Mouse (Mus musculus) testis, adult 2 months (tissue): Measurements from ENCODE around the gene Ssbp4. TPM values are rescaled to one million over a fixed set of nuclear protein-coding genes. Genes with fewer than 3 reads are reported as not detected.

Experiments used
- H3K27ac ChIP-seq: fragments of 200-500 bp; 2 replicates; pipeline ENCODE4 v1.5.1; 2012; ENCODE audit warnings: low read depth, low read length; ENCODE audit not compliant: control insufficient read depth, insufficient read depth
- H3K27me3 ChIP-seq: fragments of 200-500 bp; 2 replicates; pipeline ENCODE4 v1.6.1; 2012; ENCODE audit warnings: mild to moderate bottlenecking, low read length, moderate library complexity; ENCODE audit not compliant: control insufficient read depth, insufficient read depth
- H3K36me3 ChIP-seq: fragments of 200-500 bp; 2 replicates; pipeline ENCODE4 v1.6.1; 2012; ENCODE audit warnings: mild to moderate bottlenecking, low read length; ENCODE audit not compliant: control insufficient read depth, insufficient read depth
- H3K4me1 ChIP-seq: fragments of 200-500 bp; 2 replicates; pipeline ENCODE4 v1.6.1; 2012; ENCODE audit warnings: low read length; ENCODE audit not compliant: control insufficient read depth, insufficient read depth
- H3K4me3 ChIP-seq: fragments of 200-500 bp; 2 replicates; pipeline ENCODE4 v1.5.1; 2012; ENCODE audit warnings: low read depth, mild to moderate bottlenecking, low read length, moderate library complexity, mixed read lengths; ENCODE audit not compliant: control insufficient read depth
- CTCF ChIP-seq: fragments of 200-500 bp; IDR thresholded peaks from 2 replicates; pipeline ENCODE4 v1.5.1; 2012; ENCODE audit warnings: low read depth, mild to moderate bottlenecking, inconsistent platforms, low read length, moderate library complexity; ENCODE audit not compliant: control insufficient read depth, insufficient read depth, insufficient replicate concordance
- POLR2A ChIP-seq: fragments of 200-500 bp; IDR thresholded peaks from 2 replicates; pipeline ENCODE4 v1.6.1; 2012; ENCODE audit warnings: low read depth, mild to moderate bottlenecking, inconsistent platforms, low read length, moderate library complexity; ENCODE audit not compliant: control insufficient read depth
- polyA plus RNA-seq: library from polyadenylated mRNA; depleted of rRNA; stranded (reverse); fragments of >200 nt; gene quantifications from 2 replicates; pipeline ENCODE4 v1.2.3, GENCODE M21; 2012

The Ssbp4 gene
- polyA plus RNA-seq, 1 experiment = 35.6 TPM

DNA sequence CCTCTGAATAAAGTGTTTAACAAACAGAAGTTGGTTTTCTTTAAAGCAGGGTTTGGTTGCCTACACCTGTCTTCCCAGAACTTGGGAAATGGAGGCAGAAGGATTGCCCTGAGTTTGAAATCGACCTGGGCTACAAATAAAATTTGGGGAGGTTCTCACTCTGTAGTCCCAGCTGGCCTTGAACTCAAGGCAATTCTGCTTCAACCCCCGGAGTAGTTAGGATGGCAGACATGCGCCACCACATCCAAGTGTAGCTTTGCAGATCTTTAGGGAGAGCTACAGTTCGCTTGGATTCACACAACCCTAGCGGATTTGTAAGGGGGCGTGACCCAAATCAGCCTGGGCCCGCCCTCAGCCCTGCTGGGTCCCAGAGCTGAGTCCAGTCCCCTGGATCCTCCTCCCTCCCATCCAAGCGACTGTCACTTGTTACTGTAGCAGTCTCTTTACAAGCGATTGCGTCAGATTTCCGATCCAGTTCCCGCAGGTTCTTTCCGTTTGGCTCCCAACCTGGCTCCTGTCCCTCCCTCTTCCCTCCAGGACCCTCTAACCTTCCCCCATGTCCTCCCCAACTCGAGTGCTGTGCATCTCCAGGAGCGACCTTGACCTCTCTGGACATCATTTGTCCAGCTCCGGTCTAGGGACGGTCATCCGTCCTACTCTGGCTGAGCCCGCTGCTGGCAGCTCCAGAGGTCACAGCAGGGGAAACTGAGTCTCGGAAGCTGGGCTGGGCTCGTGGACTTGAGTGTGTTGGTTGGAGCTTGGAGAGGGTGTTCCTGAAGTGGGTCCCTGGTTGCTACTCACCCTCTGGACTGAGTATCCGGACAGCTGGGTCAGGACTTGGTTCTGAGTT, 22.1 kb upstream of the Ssbp4 start:
- H3K36me3 ChIP-seq = no peaks in the 10 kb centered on the region
- H3K27me3 ChIP-seq = no peaks in the 10 kb centered on the region
- no peak for TF ChIP-seq CTCF
- no peak for TF ChIP-seq POLR2A
- peaks cover 18% of the 10 kb centered on the region for H3K4me1 ChIP-seq
- no peak overlapping the region for H3K27ac ChIP-seq
- no peak overlapping the region for H3K4me3 ChIP-seq

DNA sequence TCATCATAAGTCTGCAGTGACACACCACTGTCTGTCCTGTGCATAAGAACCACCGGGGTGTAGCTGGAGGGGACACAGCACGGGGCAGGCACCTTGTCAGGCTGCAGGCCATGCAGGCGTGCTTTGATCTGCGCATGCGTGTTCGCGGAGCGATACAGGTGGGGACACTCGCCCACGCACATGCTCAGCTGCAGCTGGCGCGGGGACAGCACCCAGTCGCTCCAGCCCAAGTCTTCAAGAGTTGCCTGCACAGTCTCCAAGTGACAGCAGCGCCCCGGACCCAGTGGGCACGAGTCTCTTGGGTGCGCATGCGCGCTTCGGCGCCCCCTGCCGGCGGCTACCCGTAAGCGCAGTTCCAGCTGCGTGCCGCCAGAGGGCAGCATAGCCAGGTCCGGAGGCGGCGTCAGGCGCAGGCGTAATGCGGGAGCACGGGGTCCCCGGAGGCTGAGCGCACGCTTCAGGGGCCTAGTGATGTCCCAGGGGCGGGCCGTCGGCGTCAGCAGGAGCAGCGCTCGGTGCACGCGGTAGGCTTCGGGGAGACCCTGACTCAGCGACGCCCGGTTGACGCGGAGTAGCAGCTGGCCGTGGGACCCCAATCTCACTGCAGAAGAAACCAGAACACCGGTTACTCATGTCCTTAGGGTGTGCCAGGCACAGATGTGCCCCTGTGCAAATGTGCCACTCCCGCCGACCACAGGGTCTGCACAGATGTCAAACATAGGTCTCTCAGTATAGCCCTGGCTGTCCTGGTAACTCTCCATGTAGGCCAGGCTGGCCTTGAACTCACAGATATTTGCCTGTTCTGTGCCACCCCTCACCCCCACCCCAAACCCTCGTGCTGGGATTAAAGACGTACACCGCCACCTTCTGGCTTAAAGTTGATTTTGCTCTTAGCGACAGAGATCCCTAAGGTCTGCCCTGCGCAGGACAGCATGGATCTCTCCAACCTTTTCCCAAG, 21.2 kb upstream of the Ssbp4 start:
- peak overlapping the region; percentile 84 for H3K27ac ChIP-seq

DNA sequence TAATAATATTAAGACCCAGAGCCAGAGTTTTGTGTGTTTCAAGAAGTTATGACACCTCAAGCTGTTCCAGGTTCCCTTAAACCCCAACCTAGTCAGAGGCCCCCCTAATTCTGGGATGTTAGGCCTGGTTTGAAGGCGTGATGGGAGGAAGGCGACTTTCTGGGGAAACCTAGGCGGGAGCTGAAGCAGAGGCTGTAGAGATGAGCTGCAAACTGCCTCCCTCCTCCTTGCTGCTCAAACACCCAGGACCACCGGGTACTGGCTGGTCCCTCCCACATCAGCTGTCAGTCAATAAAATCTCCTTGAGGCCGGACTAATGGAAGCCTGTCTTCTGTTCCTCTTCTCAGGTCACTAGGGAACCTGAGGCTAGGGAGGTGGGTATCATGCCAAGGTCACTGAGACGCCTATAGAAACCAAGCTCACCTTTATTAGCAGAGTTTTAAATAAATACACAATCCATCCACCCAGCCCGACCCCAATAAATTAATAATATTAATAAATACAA, 20.4 kb upstream of the Ssbp4 start:
- H3K27me3 ChIP-seq = no peaks in the 10 kb centered on the region
- H3K4me1 ChIP-seq = peaks cover 15% of the 10 kb centered on the region
- H3K4me3 ChIP-seq = no peak overlapping the region
- TF ChIP-seq POLR2A = no peak
- TF ChIP-seq CTCF = no peak
- H3K27ac ChIP-seq = no peak overlapping the region
- no peaks in the 10 kb centered on the region for H3K36me3 ChIP-seq

More for the DNA sequence above, 21.2 kb upstream of the Ssbp4 start:
- H3K4me3 ChIP-seq = peak overlapping the region; percentile 91
- TF ChIP-seq POLR2A = peak; percentile 52; the same call in 1 of the 2 replicates
- peak; percentile 100 for TF ChIP-seq CTCF
- peaks cover 18% of the 10 kb centered on the region for H3K4me1 ChIP-seq
- H3K27me3 ChIP-seq = no peaks in the 10 kb centered on the region
- H3K36me3 ChIP-seq = no peaks in the 10 kb centered on the region

DNA sequence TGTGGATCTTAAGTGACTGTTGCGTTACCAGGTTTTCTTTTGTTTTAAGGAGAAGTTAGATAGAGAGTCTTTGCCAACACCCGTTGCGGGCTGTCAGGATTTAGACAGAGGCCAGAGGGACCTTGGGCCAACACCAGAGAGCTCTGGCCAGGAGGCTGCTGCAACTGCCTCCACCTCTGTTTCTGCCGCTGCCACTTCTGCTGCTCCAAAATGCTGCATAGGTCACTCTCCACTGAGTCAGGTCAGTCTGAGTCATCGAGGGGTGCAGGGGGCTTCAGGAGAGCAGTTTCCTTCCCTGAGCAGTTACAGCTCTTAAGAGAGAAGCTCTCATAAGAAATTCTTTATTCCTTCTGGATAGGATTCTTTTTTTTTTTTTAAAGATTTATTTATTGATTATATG, 18.4 kb upstream of the Ssbp4 start:
- Histone ChIP-seq H3K4me3 (no peak overlapping the region), H3K27ac (no peak overlapping the region), H3K36me3 (no peaks in the 10 kb centered on the region), H3K27me3 (no peaks in the 10 kb centered on the region), H3K4me1 (peaks cover 15% of the 10 kb centered on the region)
- no peak for TF ChIP-seq POLR2A
- TF ChIP-seq CTCF = no peak

DNA sequence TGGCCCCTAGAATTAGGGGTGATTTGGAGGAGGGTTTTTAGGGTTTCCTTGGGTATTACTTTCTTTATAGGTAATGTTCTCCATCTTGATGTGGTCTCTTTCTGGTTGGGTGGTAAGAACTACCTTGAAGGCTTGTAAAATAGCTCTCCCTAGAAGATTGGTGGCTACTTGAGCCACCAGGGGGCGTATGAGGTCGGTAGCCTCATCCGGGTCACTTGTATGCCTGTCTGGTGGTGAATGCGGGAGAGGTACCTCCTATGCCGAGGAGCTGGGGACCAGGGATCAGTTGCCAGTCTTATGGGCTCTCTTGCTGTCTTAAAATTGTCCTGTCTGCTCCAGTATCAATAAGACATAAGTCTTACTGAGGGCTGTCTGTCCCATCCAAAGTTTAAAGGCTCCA, 16.4 kb upstream of the Ssbp4 start:
- TF ChIP-seq POLR2A (no peak), CTCF (peak; percentile 46; the same call in 1 of the 2 replicates)
- peaks cover 16% of the 10 kb centered on the region for H3K4me1 ChIP-seq
- no peak overlapping the region for H3K27ac ChIP-seq
- no peaks in the 10 kb centered on the region for H3K27me3 ChIP-seq
- no peak overlapping the region for H3K4me3 ChIP-seq
- H3K36me3 ChIP-seq = no peaks in the 10 kb centered on the region

DNA sequence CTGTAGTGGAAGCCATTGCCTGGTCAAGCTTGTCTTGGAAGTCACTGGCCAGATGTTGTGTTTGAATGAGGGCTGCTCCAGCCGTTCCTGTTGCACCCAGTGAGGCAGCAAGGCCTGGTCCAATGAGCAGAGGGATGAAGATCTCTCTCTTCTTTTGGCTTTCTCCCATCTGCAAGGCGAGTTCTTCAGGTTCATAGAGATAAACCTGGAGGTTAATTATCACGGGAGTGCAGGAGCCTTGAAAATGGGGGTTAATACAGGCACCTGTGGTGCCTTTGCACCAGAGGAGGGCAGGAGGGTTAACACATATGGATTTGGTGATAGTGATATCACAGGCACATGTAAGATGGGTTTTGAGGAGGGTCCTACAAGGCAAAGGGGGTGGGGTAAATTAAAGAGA, 13.5 kb upstream of the Ssbp4 start:
- Histone ChIP-seq H3K4me3 (no peak overlapping the region), H3K36me3 (no peaks in the 10 kb centered on the region), H3K4me1 (peaks cover 28% of the 10 kb centered on the region), H3K27me3 (no peaks in the 10 kb centered on the region), H3K27ac (no peak overlapping the region)
- TF ChIP-seq POLR2A (no peak), CTCF (no peak)

DNA sequence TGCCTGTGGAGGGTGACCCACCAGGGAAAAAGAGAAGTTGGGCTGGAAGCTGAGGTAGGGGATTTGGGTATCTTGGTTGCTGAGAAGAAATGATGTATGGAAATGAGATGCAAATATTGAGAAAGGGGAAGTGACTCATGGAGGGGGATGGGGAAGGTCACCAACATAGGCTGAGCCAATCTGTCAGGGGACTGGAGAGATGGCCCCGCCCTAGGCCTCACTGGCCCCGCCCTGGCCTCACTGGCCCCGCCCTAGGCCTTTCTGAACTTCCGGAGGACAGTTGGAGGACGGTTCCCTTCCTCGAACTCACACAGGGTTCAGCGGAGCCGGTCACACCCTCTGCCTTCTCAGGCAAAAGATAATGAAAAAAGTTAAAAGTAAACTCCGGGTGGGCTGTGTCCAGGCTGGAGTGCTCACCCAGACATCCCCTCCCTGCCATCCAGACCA, 10.2 kb upstream of the Ssbp4 start:
- Histone ChIP-seq H3K27ac (peak overlapping the region; percentile 91), H3K36me3 (no peaks in the 10 kb centered on the region), H3K4me3 (peak overlapping the region; percentile 68), H3K4me1 (peaks cover 28% of the 10 kb centered on the region), H3K27me3 (no peaks in the 10 kb centered on the region)
- TF ChIP-seq CTCF (no peak), POLR2A (peak; percentile 85)

DNA sequence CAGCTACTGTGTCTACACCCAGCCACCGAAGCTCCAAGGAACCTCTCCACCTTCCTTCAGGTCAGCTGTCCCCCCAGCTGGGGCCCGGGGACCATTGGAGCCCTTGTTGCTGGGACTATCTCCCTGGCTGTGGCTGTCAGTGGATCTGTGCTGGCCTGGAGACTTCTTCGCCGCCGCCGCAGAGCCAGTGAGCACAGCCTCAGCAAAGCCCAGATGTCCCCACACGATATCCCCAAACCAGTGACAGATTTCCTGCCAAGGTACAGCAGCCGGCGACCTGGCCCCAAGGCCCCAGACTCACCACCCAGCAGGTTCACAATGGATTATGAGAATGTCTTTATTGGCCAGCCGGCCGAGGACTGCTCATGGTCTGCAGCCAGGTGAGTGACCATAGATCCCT, 9.3 kb upstream of the Ssbp4 start:
- Histone ChIP-seq H3K4me1 (peaks cover 28% of the 10 kb centered on the region), H3K36me3 (no peaks in the 10 kb centered on the region), H3K27ac (peak overlapping the region; percentile 85), H3K27me3 (no peaks in the 10 kb centered on the region), H3K4me3 (no peak overlapping the region)
- TF ChIP-seq POLR2A (no peak), CTCF (no peak)
